Mouse (Mus musculus) heart, embryonic 11.5 days (tissue): ENCODE data around the gene Atp8b4. TPM values are rescaled to one million over a fixed set of nuclear protein-coding genes. Genes with fewer than 3 reads are reported as not detected.

Experiments used
- ATAC-seq: fragments of 200-750 bp; cut with Nextera tagmentation; replicated peaks from 2 replicates; pipeline ENCODE4 v1.8.0; 2017; ENCODE audit warnings: moderate library complexity; ENCODE audit not compliant: insufficient number of reproducible peaks, low FRiP score, low TSS enrichment
- H3K27ac ChIP-seq: fragments of 300-500 bp; sonication (generic); 2 replicates; pipeline ENCODE4 v1.5.1; 2014; ENCODE audit warnings: mild to moderate bottlenecking, low read depth, low read length
- H3K27me3 ChIP-seq: fragments of 300-500 bp; sonication (generic); 2 replicates; pipeline ENCODE4 v1.6.1; 2014; ENCODE audit warnings: mild to moderate bottlenecking, low read length, mixed read lengths; ENCODE audit not compliant: control insufficient read depth, insufficient read depth
- H3K36me3 ChIP-seq: fragments of 300-500 bp; sonication (generic); 2 replicates; pipeline ENCODE4 v1.6.1; 2014; ENCODE audit warnings: mild to moderate bottlenecking, low read length, moderate library complexity, mixed read lengths; ENCODE audit not compliant: control insufficient read depth, insufficient read depth
- H3K4me1 ChIP-seq: fragments of 300-500 bp; sonication (generic); 2 replicates; pipeline ENCODE4 v1.6.1; 2014; ENCODE audit warnings: low read length; ENCODE audit not compliant: control insufficient read depth, insufficient read depth
- H3K4me2 ChIP-seq: fragments of 300-500 bp; sonication (generic); 2 replicates; pipeline ENCODE4 v1.6.1; 2014; ENCODE audit warnings: mild to moderate bottlenecking, moderate library complexity
- H3K4me3 ChIP-seq: fragments of 300-500 bp; sonication (generic); 2 replicates; pipeline ENCODE4 v1.5.1; 2014; ENCODE audit warnings: low read depth, low read length
- H3K9ac ChIP-seq: fragments of 300-500 bp; sonication (generic); 2 replicates; pipeline ENCODE4 v1.6.1; 2014; ENCODE audit warnings: mild to moderate bottlenecking, low read depth, low read length, moderate library complexity
- H3K9me3 ChIP-seq: fragments of 300-500 bp; sonication (generic); replicated peaks from 2 replicates; pipeline ENCODE4 v1.6.1; 2016; ENCODE audit warnings: low read length; ENCODE audit not compliant: control insufficient read depth
- WGBS: fragments of 180-500 bp; shearing (Covaris S2); extraction: QIAGEN DNeasy Blood & Tissue Kit; methylation state at CpG from one replicate; pipeline ENCODE4 v1.1.7; 2014; ENCODE audit not compliant: insufficient replicate concordance; 5-methylcytosine and 5-hydroxymethylcytosine counted together
- polyA plus RNA-seq: library from polyadenylated mRNA; unstranded; fragments of >200 nt; fragmentation: Nextera tagmentation; extraction: Ambion mirVana; gene quantifications from 2 replicates; pipeline ENCODE4 v1.2.1, GENCODE M21; 2014

Gene Atp8b4
- polyA plus RNA-seq, 1 experiment from 2014 or later, result 0.17 TPM

DNA sequence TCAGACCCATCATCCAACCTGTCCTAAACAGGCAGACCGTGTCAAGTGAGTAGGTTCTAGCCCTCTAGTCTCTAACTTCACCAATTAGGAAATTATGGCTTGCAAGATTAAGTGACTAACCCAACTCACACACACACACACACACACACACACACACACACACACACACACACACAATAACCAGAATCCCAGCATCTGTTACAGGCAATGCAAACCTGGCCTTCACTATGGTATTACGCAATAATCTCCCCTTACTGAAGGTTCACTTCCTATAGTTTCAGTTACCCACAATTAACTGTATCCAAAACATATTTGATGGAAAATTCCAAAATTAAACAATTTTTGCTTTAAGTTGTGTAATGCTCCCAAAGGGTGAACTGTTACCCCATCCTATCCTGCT is 101.0 kb downstream of the Atp8b4 start:
- Histone ChIP-seq H3K9me3 (no peaks in the 10 kb centered on the region), H3K27me3 (no peaks in the 10 kb centered on the region), H3K9ac (no peak overlapping the region), H3K4me1 (no peaks in the 10 kb centered on the region), H3K27ac (no peak overlapping the region), H3K36me3 (no peaks in the 10 kb centered on the region), H3K4me2 (no peak overlapping the region), H3K4me3 (no peak overlapping the region)
- ATAC-seq, result no peak
- WGBS, result 83% methylated on average over 2 of the region's 2 CpGs

DNA sequence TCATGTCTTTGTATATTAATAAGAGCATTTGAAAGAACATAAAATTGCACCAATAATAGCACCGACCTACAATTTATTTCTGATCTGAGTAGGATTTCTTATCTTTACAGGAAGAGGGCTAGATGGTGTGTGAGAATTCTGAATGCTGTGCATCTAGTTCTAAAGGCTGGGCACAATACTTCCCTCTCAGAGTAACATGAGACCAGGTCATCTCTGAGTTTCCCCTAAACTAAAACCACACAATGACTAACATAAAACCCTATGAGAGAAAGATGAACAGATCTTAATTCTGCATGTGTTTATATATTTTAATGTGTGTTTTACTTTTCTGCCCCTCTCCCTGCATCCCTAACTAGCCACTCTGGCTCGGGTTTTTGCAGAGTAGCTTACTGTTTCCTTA is 101.5 kb downstream of the Atp8b4 start:
- WGBS, result 53% methylated on average over 2 of the region's 2 CpGs
- Histone ChIP-seq H3K27me3 (no peaks in the 10 kb centered on the region), H3K36me3 (no peaks in the 10 kb centered on the region), H3K4me3 (no peak overlapping the region), H3K9me3 (no peaks in the 10 kb centered on the region), H3K4me2 (no peak overlapping the region), H3K4me1 (no peaks in the 10 kb centered on the region), H3K27ac (no peak overlapping the region), H3K9ac (no peak overlapping the region)
- ATAC-seq, result no peak

DNA sequence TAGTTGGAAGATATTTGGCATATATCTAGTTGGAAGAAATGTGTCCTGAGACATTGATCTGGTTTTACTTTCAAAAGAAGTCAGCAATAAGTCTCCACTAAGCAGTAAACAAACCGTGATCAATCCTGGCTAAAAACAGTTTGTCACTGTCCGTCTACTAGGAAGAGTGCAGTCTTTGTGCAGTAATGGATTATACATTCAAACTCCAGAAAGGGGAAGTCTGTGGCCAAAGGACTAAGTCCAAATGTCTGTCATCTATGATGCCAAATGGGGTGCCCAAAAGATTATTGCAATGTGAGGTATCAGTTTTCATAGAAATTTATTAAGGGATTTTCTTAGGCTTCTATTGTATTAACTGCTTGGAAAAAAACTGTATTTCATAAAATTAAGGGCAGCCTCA is 102.3 kb downstream of the Atp8b4 start:
- no peaks in the 10 kb centered on the region for H3K9me3 ChIP-seq
- H3K27me3 ChIP-seq, result no peaks in the 10 kb centered on the region
- H3K4me2 ChIP-seq, result no peak overlapping the region
- 63% methylated on average over 2 of the region's 2 CpGs for WGBS
- no peak for ATAC-seq
- H3K36me3 ChIP-seq, result no peaks in the 10 kb centered on the region
- no peak overlapping the region for H3K27ac ChIP-seq
- H3K4me3 ChIP-seq, result no peak overlapping the region
- no peaks in the 10 kb centered on the region for H3K4me1 ChIP-seq
- H3K9ac ChIP-seq, result no peak overlapping the region

- 77% methylated on average over 8 of the region's 8 CpGs for WGBS
- H3K4me2 ChIP-seq, result no peak overlapping the region
- no peak for ATAC-seq
- no peaks in the 10 kb centered on the region for H3K4me1 ChIP-seq
- no peaks in the 10 kb centered on the region for H3K36me3 ChIP-seq
- H3K4me3 ChIP-seq, result no peak overlapping the region
- H3K9me3 ChIP-seq, result no peaks in the 10 kb centered on the region
- no peak overlapping the region for H3K27ac ChIP-seq
- no peak overlapping the region for H3K9ac ChIP-seq
- H3K27me3 ChIP-seq, result no peaks in the 10 kb centered on the region
These were observed 103.0 kb downstream of the Atp8b4 start for GRCm38 (mm10) chr2:126397513-126397912.

DNA sequence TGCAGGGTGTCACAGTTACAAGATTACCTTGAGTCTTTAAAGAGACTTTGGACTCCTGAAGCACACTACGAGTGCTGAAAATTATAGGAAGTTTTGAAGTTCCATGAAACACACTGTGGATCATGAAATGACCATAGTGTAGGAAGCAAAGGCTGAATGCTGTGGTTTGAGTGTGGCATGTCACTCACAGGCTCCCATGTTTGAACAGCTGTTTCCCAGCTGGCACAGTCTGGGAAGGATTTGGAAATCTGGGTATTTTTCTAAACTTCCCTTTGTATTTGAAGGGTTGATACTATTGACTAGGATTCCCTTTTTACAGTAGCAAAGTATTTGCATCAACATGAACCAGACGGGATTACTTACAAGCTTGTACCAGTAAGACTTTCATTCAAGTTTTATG is 105.5 kb downstream of the Atp8b4 start:
- H3K4me2 ChIP-seq, result no peak overlapping the region
- ATAC-seq, result no peak
- H3K27ac ChIP-seq, result no peak overlapping the region
- H3K4me3 ChIP-seq, result no peak overlapping the region
- 56% methylated on average over 2 of the region's 2 CpGs for WGBS
- H3K4me1 ChIP-seq, result no peaks in the 10 kb centered on the region
- no peaks in the 10 kb centered on the region for H3K9me3 ChIP-seq
- no peak overlapping the region for H3K9ac ChIP-seq
- H3K36me3 ChIP-seq, result no peaks in the 10 kb centered on the region
- H3K27me3 ChIP-seq, result no peaks in the 10 kb centered on the region

DNA sequence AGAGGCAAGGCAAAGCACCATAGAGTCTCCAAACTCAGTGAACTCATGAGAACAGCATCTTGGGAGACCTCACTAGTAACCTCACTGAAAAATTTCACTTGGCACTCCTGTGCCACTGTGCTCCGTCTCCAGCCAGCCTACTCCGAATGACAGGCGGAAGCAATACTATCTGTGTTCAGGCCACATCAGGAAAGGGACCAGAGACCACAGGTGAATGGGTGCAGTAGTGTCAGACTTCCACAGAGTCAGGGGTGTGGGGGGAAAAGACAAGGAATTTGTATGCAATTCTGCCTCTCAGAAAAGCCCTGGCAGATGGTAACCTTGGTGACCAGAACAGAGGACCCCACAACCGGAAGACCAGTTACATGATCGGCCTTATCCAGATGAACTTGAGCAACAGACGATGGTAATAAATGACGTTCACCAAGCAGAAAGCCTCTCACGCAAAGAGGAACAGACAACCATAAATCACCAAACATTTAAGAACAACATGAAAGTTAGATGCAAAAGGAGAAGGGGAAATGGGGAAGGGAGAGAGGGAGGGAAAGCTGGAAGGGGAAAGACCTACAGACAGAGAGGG is 112.9 kb downstream of the Atp8b4 start:
- no peaks in the 10 kb centered on the region for H3K27me3 ChIP-seq
- 82% methylated on average over 8 of the region's 8 CpGs for WGBS
- H3K9ac ChIP-seq, result no peak overlapping the region
- ATAC-seq, result no peak
- H3K4me2 ChIP-seq, result no peak overlapping the region
- no peaks in the 10 kb centered on the region for H3K9me3 ChIP-seq
- H3K4me3 ChIP-seq, result no peak overlapping the region
- no peaks in the 10 kb centered on the region for H3K36me3 ChIP-seq
- H3K4me1 ChIP-seq, result no peaks in the 10 kb centered on the region
- no peak overlapping the region for H3K27ac ChIP-seq

DNA sequence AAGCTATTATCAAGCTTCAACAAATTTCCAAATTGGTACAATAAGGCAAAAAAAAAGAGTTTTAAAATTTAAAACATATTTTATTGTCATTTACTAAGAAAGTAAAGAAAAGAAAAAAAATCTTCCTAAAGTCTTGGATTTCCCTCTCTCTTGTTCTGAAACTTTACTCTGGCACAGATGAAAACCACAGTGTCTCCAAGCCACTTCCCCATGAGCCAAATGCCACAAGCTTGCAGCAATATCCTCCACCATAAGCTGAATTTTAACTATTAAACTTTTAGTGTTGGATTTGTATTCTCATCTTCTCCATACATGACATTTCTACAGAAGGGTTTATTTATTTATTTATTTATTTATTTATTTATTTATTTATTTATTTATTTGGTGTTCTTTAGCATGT is 114.4 kb downstream of the Atp8b4 start:
- no peak overlapping the region for H3K4me2 ChIP-seq
- H3K36me3 ChIP-seq, result no peaks in the 10 kb centered on the region
- H3K4me3 ChIP-seq, result no peak overlapping the region
- no peaks in the 10 kb centered on the region for H3K27me3 ChIP-seq
- no peak overlapping the region for H3K27ac ChIP-seq
- no peaks in the 10 kb centered on the region for H3K4me1 ChIP-seq
- no peak overlapping the region for H3K9ac ChIP-seq
- H3K9me3 ChIP-seq, result no peaks in the 10 kb centered on the region
- ATAC-seq, result no peak

- H3K4me2 ChIP-seq, result no peak overlapping the region
- H3K4me3 ChIP-seq, result no peak overlapping the region
- no peak for ATAC-seq
- WGBS, result 79% methylated on average over 5 of the region's 5 CpGs
- no peaks in the 10 kb centered on the region for H3K9me3 ChIP-seq
- no peak overlapping the region for H3K9ac ChIP-seq
- H3K36me3 ChIP-seq, result no peaks in the 10 kb centered on the region
- no peaks in the 10 kb centered on the region for H3K27me3 ChIP-seq
- H3K27ac ChIP-seq, result no peak overlapping the region
- H3K4me1 ChIP-seq, result no peaks in the 10 kb centered on the region
These were observed 120.2 kb downstream of the Atp8b4 start for GRCm38 (mm10) chr2:126380300-126380699.

- no peaks in the 10 kb centered on the region for H3K4me1 ChIP-seq
- H3K36me3 ChIP-seq, result no peaks in the 10 kb centered on the region
- no peak for ATAC-seq
- no peak overlapping the region for H3K4me3 ChIP-seq
- no peaks in the 10 kb centered on the region for H3K9me3 ChIP-seq
- no peak overlapping the region for H3K9ac ChIP-seq
- H3K4me2 ChIP-seq, result no peak overlapping the region
- no peak overlapping the region for H3K27ac ChIP-seq
- WGBS, result 64% methylated on average over 8 of the region's 8 CpGs
- no peaks in the 10 kb centered on the region for H3K27me3 ChIP-seq
These were observed 128.8 kb downstream of the Atp8b4 start for GRCm38 (mm10) chr2:126371634-126372033.
